Mouse (Mus musculus) layer of hippocampus, adult 2 months (tissue): ENCODE data around the gene Nsun5. TPM values are rescaled to one million over a fixed set of nuclear protein-coding genes. Genes with fewer than 3 reads are reported as not detected.

Experiments
- DNase-seq, 2 experiments: peaks; one replicate each; pipeline ENCODE4 v3.0.0; 2022; ENCODE audit warnings: low spot score in 2 of 2
- H3K27ac ChIP-seq: fragments of 200-600 bp; 2 replicates; pipeline ENCODE4 v1.8.1; 2022
- H3K4me3 ChIP-seq: fragments of 200-600 bp; 2 replicates; pipeline ENCODE4 v1.8.1; 2022; ENCODE audit warnings: mild to moderate bottlenecking
- CTCF ChIP-seq: fragments of 200-600 bp; conservative IDR thresholded peaks from 2 replicates; pipeline ENCODE4 v1.8.1; 2022; ENCODE audit warnings: antibody characterized with exemption, mild to moderate bottlenecking, moderate library complexity
- long read RNA-seq, 2 experiments: library from polyadenylated mRNA; stranded (forward); transcript quantifications; one replicate each; pipeline ENCODE4 v2.0.0; 2021; ENCODE audit warnings: borderline mapping rate in 2 of 2
- total RNA-seq, 2 experiments: library from RNA; stranded (reverse); gene quantifications; 2 replicates each; pipeline ENCODE4 v1.2.3; 2021

Gene Nsun5
- 10 to 100 TPM; 21.7 to 30.1 TPM for total RNA-seq
- long read RNA-seq, experiment 1, partial matches to known transcripts: 5 of 14 reads
- long read RNA-seq, experiment 1, other reads (novel, unspliced or antisense): 6 of 14 reads
- long read RNA-seq, experiment 2, transcript Nsun5-201 (10 exons, 2,243 nt): major isoform, 5 of 15 reads
- long read RNA-seq, experiment 2, partial matches to known transcripts: 3 of 15 reads
- long read RNA-seq, experiment 2, other reads (novel, unspliced or antisense): 7 of 15 reads

GRCm38 (mm10) chr5:135369787-135370654, at the start of gene Nsun5:
Gene Nsun5 (plus strand): TSS chr5:135369953.
- peak within 1 kb of the TSS; percentile 93 for H3K27ac ChIP-seq
- peak within 1 kb of the TSS; percentile 95 for H3K4me3 ChIP-seq
- peak; percentile 92 to 95 for DNase-seq
- TF ChIP-seq CTCF: no peak

DNA sequence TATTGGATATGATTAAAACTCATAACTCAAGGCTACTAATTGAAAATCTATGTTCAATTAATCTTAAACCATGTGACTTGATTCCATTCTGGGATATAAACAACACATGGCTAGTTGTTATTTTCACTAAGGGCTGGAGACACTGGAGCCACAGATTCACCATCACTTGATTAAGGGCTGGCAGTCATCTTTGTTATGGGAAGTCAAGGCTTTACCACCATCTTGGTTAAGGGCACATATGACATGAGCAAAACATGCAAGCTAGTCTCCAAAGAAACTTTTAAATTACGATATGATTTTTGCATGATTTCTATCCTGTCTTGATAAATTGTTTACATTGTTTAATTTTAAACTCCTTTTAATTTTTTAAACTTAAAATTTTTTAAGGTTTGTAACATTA, 47.6 kb upstream of the Nsun5 start:
- Histone ChIP-seq H3K27ac (no peak overlapping the region), H3K4me3 (no peak overlapping the region)
- no peak for DNase-seq
- TF ChIP-seq CTCF: no peak

- Histone ChIP-seq H3K4me3 (no peak overlapping the region), H3K27ac (no peak overlapping the region)
- TF ChIP-seq CTCF: no peak
- DNase-seq: no peak
These were observed 43.6 kb upstream of the Nsun5 start for GRCm38 (mm10) chr5:135326121-135326659.

- DNase-seq: no peak
- H3K27ac ChIP-seq: no peak overlapping the region
- H3K4me3 ChIP-seq: no peak overlapping the region
- no peak for TF ChIP-seq CTCF
These were observed 40.3 kb upstream of the Nsun5 start for GRCm38 (mm10) chr5:135329471-135329870.

GRCm38 (mm10) chr5:135330201-135330600, 39.6 kb upstream of the Nsun5 start:
- Histone ChIP-seq H3K27ac (no peak overlapping the region), H3K4me3 (no peak overlapping the region)
- TF ChIP-seq CTCF: no peak
- no peak for DNase-seq

DNA sequence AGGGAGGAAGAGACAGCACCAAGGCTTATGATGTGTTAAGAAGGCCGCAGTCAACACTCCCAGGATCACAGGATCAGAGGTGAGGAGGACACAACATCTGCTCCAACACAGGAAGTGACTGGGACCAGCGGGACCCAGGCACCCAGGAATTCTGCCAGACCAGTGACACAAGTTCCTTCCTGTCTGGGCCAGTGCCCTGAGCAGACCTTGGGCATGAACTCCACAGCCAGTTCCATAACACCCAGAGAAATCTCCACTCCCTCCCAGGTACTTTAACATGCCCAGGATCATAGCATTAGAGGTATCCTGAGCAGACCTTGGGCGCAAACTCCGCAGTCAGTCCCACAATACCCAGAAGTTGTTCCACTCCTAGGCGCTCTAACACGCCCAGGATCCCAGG, 38.6 kb upstream of the Nsun5 start:
- TF ChIP-seq CTCF: no peak
- DNase-seq: no peak
- H3K4me3 ChIP-seq: no peak overlapping the region
- H3K27ac ChIP-seq: no peak overlapping the region

DNA sequence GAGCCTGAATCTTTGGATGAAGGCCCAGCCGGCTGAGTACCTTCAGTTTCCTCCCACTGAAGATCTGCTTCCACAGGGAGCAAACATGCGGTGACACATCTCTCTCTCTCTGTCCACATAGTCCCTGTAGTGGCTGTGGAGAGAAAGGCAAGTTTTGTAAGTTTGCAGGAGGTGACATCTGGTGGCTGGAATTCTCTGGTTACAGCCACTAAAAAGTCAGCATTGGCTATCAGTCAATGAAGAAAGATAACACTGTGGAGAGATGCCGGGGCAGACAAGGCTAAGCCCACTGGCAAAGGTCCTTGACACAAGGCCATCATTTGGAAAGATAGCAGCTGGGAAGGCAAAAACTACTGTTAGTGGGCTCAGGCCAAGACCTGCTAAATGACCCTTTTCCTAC, 32.2 kb upstream of the Nsun5 start:
- Histone ChIP-seq H3K27ac (no peak overlapping the region), H3K4me3 (no peak overlapping the region)
- no peak for DNase-seq
- TF ChIP-seq CTCF: peak; percentile 44

- no peak for DNase-seq
- H3K4me3 ChIP-seq: no peak overlapping the region
- TF ChIP-seq CTCF: no peak
- no peak overlapping the region for H3K27ac ChIP-seq
These were observed 23.8 kb upstream of the Nsun5 start for GRCm38 (mm10) chr5:135345989-135346388.

DNA sequence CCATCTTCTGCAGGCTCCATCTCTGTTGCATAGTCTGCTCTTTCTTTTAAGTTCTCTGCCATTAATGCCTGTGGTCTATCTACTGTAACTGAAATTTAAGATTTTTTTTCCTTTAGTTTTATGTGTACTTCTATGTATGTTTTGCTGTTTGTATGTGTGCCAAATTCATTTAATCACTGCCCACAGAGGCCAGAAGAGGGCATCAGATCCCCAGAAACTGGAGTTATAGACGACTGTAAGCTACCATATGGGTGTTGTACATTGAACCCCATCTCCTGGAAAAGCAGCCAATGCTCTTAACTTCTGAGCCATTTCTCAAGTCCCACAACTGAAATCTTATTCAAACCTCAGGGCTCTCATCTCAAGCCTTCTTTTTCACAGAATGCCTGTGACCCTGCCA, 23.3 kb upstream of the Nsun5 start:
- Histone ChIP-seq H3K27ac (no peak overlapping the region), H3K4me3 (no peak overlapping the region)
- DNase-seq: no peak

DNA sequence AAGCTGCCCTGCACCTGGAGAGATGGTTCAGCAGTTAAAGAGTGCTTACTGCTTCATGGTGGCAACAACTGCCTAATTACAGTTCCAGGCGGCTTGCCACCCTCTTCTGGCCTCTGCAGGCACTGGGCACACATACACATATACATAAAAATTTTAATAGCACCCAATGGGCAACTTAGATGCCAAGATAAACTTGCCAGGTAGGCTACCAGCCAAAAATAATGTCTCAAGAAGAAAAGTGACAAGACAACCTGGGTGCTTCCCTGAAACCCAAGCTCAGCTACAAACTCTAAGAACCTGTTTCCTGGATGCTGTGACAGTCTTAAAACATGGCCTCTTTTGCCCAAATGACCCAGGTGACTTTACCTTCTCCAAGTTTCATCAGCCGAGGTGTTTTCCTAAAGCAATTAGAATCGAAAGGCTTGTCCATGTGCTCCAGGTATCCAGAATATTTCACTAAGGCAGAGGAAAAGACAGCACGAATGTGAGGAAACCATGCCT, 22.2 kb upstream of the Nsun5 start:
- TF ChIP-seq CTCF: no peak
- H3K27ac ChIP-seq: no peak overlapping the region
- DNase-seq: no peak

More for the DNA sequence above, 23.3 kb upstream of the Nsun5 start:
- peak; percentile 59 for TF ChIP-seq CTCF

DNA sequence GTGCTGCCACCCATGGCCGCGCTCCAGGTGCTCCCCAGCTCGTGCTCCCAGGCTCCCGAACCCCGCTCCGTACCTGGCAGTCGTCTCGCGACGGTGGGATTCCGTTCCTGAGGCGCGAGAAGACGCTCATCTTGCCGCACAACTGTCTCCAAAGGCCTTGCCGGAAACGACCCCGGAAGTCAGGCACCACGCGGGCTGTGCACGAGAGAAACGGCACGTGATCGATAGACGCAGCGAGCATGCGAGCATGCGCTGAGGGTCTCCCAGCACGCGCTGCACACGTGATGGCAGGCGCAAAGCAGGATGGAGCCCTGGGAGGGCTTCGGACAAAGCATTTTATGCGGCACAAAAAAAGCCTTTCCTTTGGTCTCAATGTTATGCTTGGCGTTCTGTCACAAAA, 19.9 kb upstream of the Nsun5 start, which contains the start of gene Fkbp6:
Gene Fkbp6, minus strand, starts transcription at position 183 of the 400 bp plus-strand sequence.
- TF ChIP-seq CTCF: no peak

More for the DNA sequence above, 22.2 kb upstream of the Nsun5 start:
- no peak overlapping the region for H3K4me3 ChIP-seq

GRCm38 (mm10) chr5:135351606-135352005, 18.1 kb upstream of the Nsun5 start:
- H3K4me3 ChIP-seq: no peak overlapping the region

More for the DNA sequence above, 19.9 kb upstream of the Nsun5 start, which contains the start of gene Fkbp6:
- Histone ChIP-seq H3K4me3 (no peak within 1 kb of the TSS), H3K27ac (no peak within 1 kb of the TSS)
- no peak for DNase-seq

GRCm38 (mm10) chr5:135352995-135353394, 16.8 kb upstream of the Nsun5 start, which contains the start of gene Trim50:
Gene Trim50 (plus strand): TSS chr5:135353295.
- no peak for TF ChIP-seq CTCF
- no peak within 1 kb of the TSS for H3K4me3 ChIP-seq
- no peak within 1 kb of the TSS for H3K27ac ChIP-seq
- DNase-seq: no peak

More at GRCm38 (mm10) chr5:135351606-135352005, 18.1 kb upstream of the Nsun5 start:
- TF ChIP-seq CTCF: no peak
- H3K27ac ChIP-seq: no peak overlapping the region
- DNase-seq: no peak
